Mouse (Mus musculus) cerebellum, adult 2 months (tissue): ENCODE results near the gene Usp36. TPM values are rescaled to one million over a fixed set of nuclear protein-coding genes. Genes with fewer than 3 reads are reported as not detected.
"Not testable (repeated sequence)": the region's sequence is repeated elsewhere in the genome, so short reads cannot be mapped to it uniquely, and the experiment has no call there.

Experiments used
- DNase-seq, 2 experiments: peaks; one replicate each; pipeline ENCODE4 v3.0.0; 2021
- H3K27ac ChIP-seq: fragments of 200-500 bp; 2 replicates; pipeline ENCODE4 v1.5.1; 2012; ENCODE audit warnings: low read length, control low read depth, inconsistent platforms; ENCODE audit not compliant: insufficient read depth
- H3K27me3 ChIP-seq: fragments of 200-500 bp; 2 replicates; pipeline ENCODE4 v1.6.1; 2012; ENCODE audit warnings: inconsistent platforms, mild to moderate bottlenecking, low read length, moderate library complexity; ENCODE audit not compliant: control insufficient read depth, insufficient read depth
- H3K4me1 ChIP-seq: fragments of 200-500 bp; 2 replicates; pipeline ENCODE4 v1.6.1; 2011; ENCODE audit warnings: low read length; ENCODE audit not compliant: control insufficient read depth, insufficient read depth
- H3K4me3 ChIP-seq: fragments of 200-500 bp; replicated peaks from 2 replicates; pipeline ENCODE3; 2011; ENCODE audit warnings: mild to moderate bottlenecking, low read depth, low read length, control low read depth; ENCODE audit not compliant: insufficient read depth
- CTCF ChIP-seq: fragments of 200-500 bp; IDR thresholded peaks from 2 replicates; pipeline ENCODE4 v1.5.1; 2011; ENCODE audit warnings: low read depth, mild to moderate bottlenecking, control low read depth, low read length, moderate library complexity, borderline replicate concordance; ENCODE audit not compliant: insufficient read depth
- POLR2A ChIP-seq: fragments of 200-500 bp; IDR thresholded peaks from 2 replicates; pipeline ENCODE4 v1.6.1; 2011; ENCODE audit warnings: low read length, control low read depth, borderline replicate concordance; ENCODE audit not compliant: insufficient read depth
- WGBS: fragments of 180-500 bp; shearing (Covaris S2); methylation state at CpG from one replicate; pipeline ENCODE4 v1.1.7; 2018; 5-methylcytosine and 5-hydroxymethylcytosine counted together
- polyA plus RNA-seq: library from polyadenylated mRNA; depleted of rRNA; stranded (reverse); fragments of >200 nt; gene quantifications from 2 replicates; pipeline ENCODE4 v1.2.3, GENCODE M21; 2012

Gene Usp36
- polyA plus RNA-seq, 1 experiment: 33.8 TPM

DNA sequence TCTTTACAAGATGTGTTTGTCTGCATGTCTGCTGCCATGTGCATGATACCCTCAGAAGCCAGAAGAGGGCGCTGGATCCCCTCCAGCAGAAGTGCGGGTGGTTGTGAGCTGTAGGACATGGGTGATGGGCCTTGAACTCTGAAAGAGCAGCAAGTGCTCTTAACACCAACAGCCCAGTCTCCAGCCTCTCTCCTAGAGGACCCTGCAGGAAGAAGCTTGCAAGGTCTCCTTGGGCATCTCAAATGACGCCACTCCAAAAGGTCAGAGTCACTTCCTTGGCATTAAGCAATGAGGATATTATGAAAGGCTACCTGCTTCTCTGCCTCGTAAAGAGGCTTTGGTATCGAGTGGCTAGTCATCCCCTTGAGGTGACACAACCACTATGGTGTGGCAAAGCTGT lies 28.6 kb upstream of the Usp36 start:
- TF ChIP-seq POLR2A (no peak), CTCF (peak; percentile 51; the same call in 1 of the 2 replicates)
- no peaks in the 10 kb centered on the region for H3K27me3 ChIP-seq
- no peaks in the 10 kb centered on the region for H3K4me1 ChIP-seq
- H3K4me3 ChIP-seq: no peak overlapping the region
- no peak overlapping the region for H3K27ac ChIP-seq
- no peak for DNase-seq
- WGBS: 72% methylated on average over 5 of the region's 5 CpGs

- no peaks in the 10 kb centered on the region for H3K4me1 ChIP-seq
- H3K27ac ChIP-seq: no peak overlapping the region
- WGBS: 22% methylated on average over 7 of the region's 7 CpGs
- DNase-seq: peak; percentile 54 to 64
- TF ChIP-seq POLR2A (no peak), CTCF (peak; percentile 94)
- H3K27me3 ChIP-seq: no peaks in the 10 kb centered on the region
- H3K4me3 ChIP-seq: no peak overlapping the region
These were observed 27.1 kb upstream of the Usp36 start for GRCm38 (mm10) chr11:118317129-118317528.

DNA sequence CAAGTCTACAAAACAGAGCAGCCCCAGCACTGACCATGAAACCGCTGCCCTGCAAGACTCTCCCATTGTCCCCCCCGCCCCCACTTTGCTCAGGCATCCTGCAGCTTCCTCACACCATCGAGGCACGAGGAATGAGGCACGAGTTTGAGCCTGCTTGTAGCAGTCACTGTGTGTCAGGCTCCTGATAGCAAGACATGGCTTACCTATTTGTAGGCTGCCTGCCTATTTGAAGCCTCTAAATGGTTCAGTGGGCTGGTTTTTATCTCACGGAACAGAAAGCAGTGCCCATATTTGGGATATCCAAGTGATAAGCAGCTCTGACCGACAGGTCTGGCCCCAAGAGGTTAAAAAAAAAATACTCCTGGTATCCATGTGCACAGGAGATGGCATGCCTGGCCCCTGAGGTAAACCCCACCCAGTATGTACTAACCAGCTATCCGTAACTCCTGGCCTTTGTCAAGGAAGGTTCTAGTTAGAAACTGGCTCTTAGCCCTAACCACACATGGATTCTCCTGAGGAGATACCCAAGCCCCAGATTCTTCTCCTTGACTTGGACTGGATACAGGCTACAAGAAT lies 26.3 kb upstream of the Usp36 start:
- H3K4me3 ChIP-seq: no peak overlapping the region
- H3K27ac ChIP-seq: no peak overlapping the region
- DNase-seq: no peak
- no peaks in the 10 kb centered on the region for H3K4me1 ChIP-seq
- no peaks in the 10 kb centered on the region for H3K27me3 ChIP-seq
- 86% methylated on average over 8 of the region's 8 CpGs for WGBS
- no peak for TF ChIP-seq POLR2A
- no peak for TF ChIP-seq CTCF

DNA sequence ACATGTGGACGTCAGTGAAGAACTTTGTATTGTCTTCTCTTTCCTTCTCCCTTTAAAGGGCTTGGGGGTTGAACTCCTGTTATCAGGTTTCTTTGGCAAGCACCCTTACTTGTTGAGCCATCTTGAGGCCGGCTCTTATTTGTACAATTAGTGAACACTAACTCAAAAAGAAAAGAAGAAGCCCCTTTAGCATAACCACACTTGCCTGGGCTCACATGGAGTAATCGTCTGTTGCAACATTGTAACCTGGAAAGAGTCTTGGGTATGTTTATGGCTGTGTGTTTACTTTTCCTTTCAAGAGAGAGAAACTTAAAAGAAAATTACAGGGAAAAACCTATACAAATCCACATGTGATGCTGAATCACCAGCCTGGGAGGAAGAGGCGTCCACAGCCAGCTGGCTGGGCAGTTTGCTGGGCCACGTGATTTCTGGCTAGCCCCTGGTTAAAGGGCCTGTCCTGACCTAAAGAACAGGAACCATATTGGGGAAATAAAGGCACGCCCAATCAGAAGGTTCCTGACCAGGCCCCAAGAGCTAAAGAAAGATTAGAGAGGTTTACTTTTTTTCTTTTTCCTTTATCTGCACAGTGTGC lies 22.2 kb upstream of the Usp36 start:
- Histone ChIP-seq H3K27me3 (no peaks in the 10 kb centered on the region), H3K4me3 (no peak overlapping the region), H3K27ac (no peak overlapping the region), H3K4me1 (no peaks in the 10 kb centered on the region)
- WGBS: 81% methylated on average over 6 of the region's 6 CpGs
- DNase-seq: no peak
- TF ChIP-seq POLR2A: no peak
- no peak for TF ChIP-seq CTCF

- 79% methylated on average over 2 of the region's 2 CpGs for WGBS
- H3K4me3 ChIP-seq, DNase-seq, H3K27ac ChIP-seq, H3K27me3 ChIP-seq, H3K4me1 ChIP-seq: not testable (repeated sequence)
These were observed 17.9 kb upstream of the Usp36 start for GRCm38 (mm10) chr11:118307962-118308361.

- not testable (repeated sequence) for H3K27me3 ChIP-seq, DNase-seq, H3K27ac ChIP-seq, H3K4me3 ChIP-seq, H3K4me1 ChIP-seq
- WGBS: 92% methylated on average over 4 of the region's 4 CpGs
These were observed 13.9 kb upstream of the Usp36 start for GRCm38 (mm10) chr11:118303959-118304358.

DNA sequence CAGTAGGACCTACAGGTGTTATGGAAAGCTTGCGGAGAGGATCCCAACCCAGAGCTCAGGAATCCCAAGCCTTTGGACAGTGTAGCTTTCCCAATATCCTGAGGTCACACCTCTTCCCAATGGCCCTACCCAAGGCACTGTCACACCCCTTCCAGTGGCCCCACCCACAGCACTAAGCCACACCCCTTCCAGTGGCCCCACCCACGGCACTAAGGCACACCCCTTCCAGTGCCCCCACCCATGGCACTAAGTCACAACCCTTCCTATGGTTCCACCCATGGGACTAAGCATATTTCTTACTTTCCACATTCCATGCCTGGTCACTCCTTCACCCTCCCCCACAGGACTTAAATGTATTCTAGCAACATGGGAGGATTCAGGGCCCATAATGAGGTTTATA lies 8.8 kb upstream of the Usp36 start:
- no peak overlapping the region for H3K27ac ChIP-seq
- H3K4me1 ChIP-seq: no peaks in the 10 kb centered on the region
- no peaks in the 10 kb centered on the region for H3K27me3 ChIP-seq
- no peak overlapping the region for H3K4me3 ChIP-seq
- WGBS: 62% methylated on average over 2 of the region's 2 CpGs
- no peak for DNase-seq
- TF ChIP-seq POLR2A (no peak), CTCF (no peak)

DNA sequence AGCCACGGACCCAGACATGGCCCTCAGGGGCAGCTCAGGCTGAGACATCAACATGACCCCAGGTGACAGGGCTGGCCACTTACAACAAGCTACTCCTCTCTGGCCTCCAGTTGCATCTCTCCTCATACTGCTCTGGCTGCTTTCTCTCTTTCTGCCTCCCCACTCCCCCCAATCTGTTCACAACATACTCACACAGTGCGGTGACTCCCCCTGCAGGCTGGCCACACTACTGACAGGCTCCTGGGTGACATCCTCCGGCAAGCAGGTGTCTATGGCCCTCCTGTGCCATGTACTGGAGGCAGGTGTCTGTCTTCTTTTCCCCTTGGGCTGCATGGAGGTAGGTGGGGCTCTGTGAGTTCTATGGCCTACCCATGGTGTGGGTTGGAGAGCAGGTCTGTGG lies 7.9 kb upstream of the Usp36 start:
- DNase-seq: no peak
- no peak overlapping the region for H3K4me3 ChIP-seq
- TF ChIP-seq CTCF (no peak), POLR2A (no peak)
- no peak overlapping the region for H3K27ac ChIP-seq
- WGBS: 79% methylated on average over 3 of the region's 3 CpGs
- no peaks in the 10 kb centered on the region for H3K4me1 ChIP-seq
- H3K27me3 ChIP-seq: no peaks in the 10 kb centered on the region

- no peak overlapping the region for H3K27ac ChIP-seq
- H3K27me3 ChIP-seq: no peaks in the 10 kb centered on the region
These were observed 5.0 kb upstream of the Usp36 start for GRCm38 (mm10) chr11:118295026-118295425.

More at GRCm38 (mm10) chr11:118295026-118295425, 5.0 kb upstream of the Usp36 start:
- Histone ChIP-seq H3K4me3 (no peak overlapping the region), H3K4me1 (no peaks in the 10 kb centered on the region)
- TF ChIP-seq CTCF: no peak
- no peak for TF ChIP-seq POLR2A
- DNase-seq: no peak
- WGBS: 28% methylated on average over 2 of the region's 2 CpGs
